Mouse (Mus musculus) liver, adult 2 months (tissue): ENCODE measurements around the gene Vasp. TPM values are rescaled to one million over a fixed set of nuclear protein-coding genes. Genes with fewer than 3 reads are reported as not detected.

Experiments
- DNase-seq: peaks from one replicate; pipeline ENCODE4 v3.0.0-alpha.2; 2011; ENCODE audit warnings: low read depth, low spot score; ENCODE audit errors: extremely low read depth
- H3K27ac ChIP-seq: fragments of 200-500 bp; replicated peaks from 2 replicates; pipeline ENCODE4 v1.5.1; 2012; ENCODE audit warnings: low read depth, mild to moderate bottlenecking, control low read depth, inconsistent platforms, low read length; ENCODE audit not compliant: insufficient read depth
- H3K27me3 ChIP-seq: fragments of 200-500 bp; 2 replicates; pipeline ENCODE4 v1.6.1; 2012; ENCODE audit warnings: mild to moderate bottlenecking, moderate library complexity, low read length, inconsistent platforms; ENCODE audit not compliant: control insufficient read depth, insufficient read depth
- H3K36me3 ChIP-seq: fragments of 200-500 bp; 2 replicates; pipeline ENCODE4 v1.6.1; 2012; ENCODE audit warnings: low read length, inconsistent platforms; ENCODE audit not compliant: control insufficient read depth, insufficient read depth
- H3K4me1 ChIP-seq: fragments of 200-500 bp; 2 replicates; pipeline ENCODE4 v1.6.1; 2011; ENCODE audit warnings: low read length; ENCODE audit not compliant: control insufficient read depth, insufficient read depth
- H3K4me3 ChIP-seq: fragments of 200-500 bp; 2 replicates; pipeline ENCODE4 v1.5.1; 2011; ENCODE audit warnings: low read depth, mild to moderate bottlenecking, control low read depth, low read length, moderate library complexity; ENCODE audit not compliant: insufficient read depth
- H3K79me2 ChIP-seq: fragments of 200-500 bp; 2 replicates; pipeline ENCODE4 v1.6.1; 2012; ENCODE audit warnings: inconsistent platforms, mild to moderate bottlenecking, low read length, moderate library complexity; ENCODE audit not compliant: control insufficient read depth, insufficient read depth
- H3K9ac ChIP-seq: fragments of 200-500 bp; 2 replicates; pipeline ENCODE4 v1.6.1; 2012; ENCODE audit warnings: low read depth, mild to moderate bottlenecking, control low read depth, inconsistent platforms, low read length
- CTCF ChIP-seq: fragments of 200-500 bp; IDR thresholded peaks from 2 replicates; pipeline ENCODE4 v1.5.1; 2011; ENCODE audit warnings: low read depth, low read length, control low read depth
- POLR2A ChIP-seq: fragments of 200-500 bp; IDR thresholded peaks from 2 replicates; pipeline ENCODE4 v1.6.1; 2011; ENCODE audit warnings: low read length, control low read depth; ENCODE audit not compliant: insufficient read depth; ENCODE audit errors: extremely low read depth
- WGBS: fragments of 180-500 bp; shearing (Covaris S2); methylation state at CpG from one replicate; pipeline ENCODE4 v1.1.7; 2018; 5-methylcytosine and 5-hydroxymethylcytosine counted together
- polyA plus RNA-seq: library from polyadenylated mRNA; depleted of rRNA; stranded (reverse); fragments of >200 nt; gene quantifications from 2 replicates; pipeline ENCODE4 v1.2.3, GENCODE M21; 2012; rRNA removed
- total RNA-seq: library from RNA; depleted of rRNA; stranded (reverse); fragments of >200 nt; gene quantifications from 2 replicates; pipeline ENCODE4 v1.2.3, GENCODE M21; 2014; rRNA removed

Gene Vasp
- 6.3 and 11.3 TPM in 2 replicates for total RNA-seq
- 24.2 and 37.1 TPM in 2 replicates for polyA plus RNA-seq

DNA sequence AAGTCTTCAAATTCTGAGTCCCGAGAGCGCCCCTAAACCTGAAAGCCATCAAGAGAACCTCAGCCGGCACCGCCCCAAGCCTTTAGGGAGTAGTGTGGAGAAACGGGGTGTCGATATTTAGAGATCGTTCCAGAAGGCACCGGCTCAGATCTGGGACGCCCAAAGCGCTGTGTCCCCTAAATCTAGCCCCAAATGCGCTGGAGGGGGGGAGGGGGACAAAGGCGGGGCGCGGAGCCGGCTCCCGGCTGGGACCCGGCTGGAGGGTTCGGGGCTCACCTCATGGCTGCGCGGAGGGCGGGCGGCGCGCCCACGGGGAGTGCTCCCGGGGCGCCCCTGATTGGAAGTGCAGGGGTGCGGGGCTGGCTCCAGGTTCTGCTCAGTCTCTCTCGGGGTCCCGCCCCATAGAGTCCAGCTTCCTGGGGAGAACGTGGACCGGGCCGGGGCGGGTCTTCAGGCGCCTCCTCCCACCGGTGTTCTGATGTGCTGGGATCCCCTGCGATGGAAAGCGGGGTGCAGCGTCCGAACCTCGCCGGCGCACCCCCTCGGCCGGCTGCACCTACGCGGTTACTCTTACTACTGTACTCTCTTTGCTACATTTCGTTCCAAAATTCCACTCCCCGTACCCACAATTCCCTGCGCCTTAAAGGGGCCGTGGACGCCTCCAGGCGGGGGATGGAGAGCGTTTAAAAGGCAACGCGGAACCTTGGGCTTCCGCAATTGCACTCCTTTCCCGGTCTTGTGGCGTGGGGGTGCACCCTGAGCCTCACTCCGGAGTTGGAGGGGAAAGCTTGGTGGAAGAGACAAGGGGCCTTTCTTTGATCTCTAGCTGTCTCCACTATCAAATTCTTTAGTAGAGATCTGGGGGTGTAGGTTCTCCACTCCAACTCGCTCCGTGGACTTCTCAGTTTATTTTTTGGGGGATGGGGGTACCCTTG is at the start of gene Vasp:
Vasp (minus strand) TSS at position 580 of the 935 bp plus-strand sequence.
- Histone ChIP-seq H3K4me1 (peaks cover 3% of the 10 kb centered on the region; the same call in 1 of the 2 replicates), H3K27ac (peak within 1 kb of the TSS; percentile 91), H3K36me3 (no peaks in the 10 kb centered on the region), H3K79me2 (peaks cover 19% of the 10 kb centered on the region), H3K9ac (peak within 1 kb of the TSS; percentile 86), H3K4me3 (peak within 1 kb of the TSS; percentile 96), H3K27me3 (no peaks in the 10 kb centered on the region)
- under 1% methylated on average over 58 of the region's 62 CpGs for WGBS
- TF ChIP-seq POLR2A (peak; percentile 73; the same call in 1 of the 2 replicates), CTCF (no peak)
- DNase-seq = peak; percentile 80

DNA sequence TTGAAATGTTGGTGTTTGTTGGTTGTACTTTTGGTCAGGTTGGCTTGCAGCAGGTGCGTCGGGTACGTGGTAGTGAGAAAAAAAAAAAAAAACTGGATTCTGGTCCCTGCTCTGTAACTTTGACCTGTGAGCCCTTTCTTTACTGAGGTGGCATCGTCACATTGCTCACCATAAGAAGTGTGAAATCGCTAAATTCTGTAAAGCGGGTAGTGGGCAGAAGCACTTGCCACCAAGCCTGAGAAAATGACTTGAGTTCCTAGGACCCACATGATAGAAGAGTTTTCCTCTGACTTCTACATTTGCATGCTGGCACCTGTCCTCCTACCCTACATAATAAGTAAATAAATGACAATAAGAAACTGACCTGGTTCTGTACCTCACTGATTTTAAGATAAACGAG is 49.0 kb upstream of the Vasp start:
- WGBS = 17% methylated on average over 7 of the region's 7 CpGs

DNA sequence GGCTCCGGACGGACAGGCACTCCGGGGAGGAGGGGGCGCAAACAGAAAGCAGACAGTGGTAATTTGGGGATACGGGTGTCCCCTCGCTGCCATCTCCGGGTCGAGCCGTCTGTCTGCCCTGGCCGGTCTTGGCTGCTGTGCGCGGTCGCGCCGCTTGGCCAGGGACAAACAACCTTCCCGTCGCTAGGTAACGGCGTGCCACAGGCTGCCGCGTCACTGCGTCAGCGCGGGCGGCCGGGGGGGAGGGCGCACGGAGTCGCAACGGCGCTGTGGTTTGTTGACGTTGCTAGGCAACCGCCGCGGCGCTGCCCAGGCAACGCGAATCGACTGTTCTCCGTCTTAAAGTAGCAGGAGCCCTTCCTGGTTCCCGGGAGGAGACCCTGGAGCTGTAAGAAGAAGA is 48.3 kb upstream of the Vasp start:
- H3K4me1 ChIP-seq = no peaks in the 10 kb centered on the region; the same call in 1 of the 2 replicates
- no peaks in the 10 kb centered on the region for H3K36me3 ChIP-seq
- H3K79me2 ChIP-seq = no peaks in the 10 kb centered on the region
- no peak overlapping the region for H3K27ac ChIP-seq
- H3K27me3 ChIP-seq = no peaks in the 10 kb centered on the region
- H3K9ac ChIP-seq = peak overlapping the region; percentile 54
- peak overlapping the region; percentile 52; the same call in 1 of the 2 replicates for H3K4me3 ChIP-seq
- peak; percentile 31 for TF ChIP-seq CTCF
- TF ChIP-seq POLR2A = no peak
- under 1% methylated on average over 41 of the region's 41 CpGs for WGBS
- peak; percentile 80 for DNase-seq

More for the DNA sequence above, 49.0 kb upstream of the Vasp start:
- no peaks in the 10 kb centered on the region for H3K79me2 ChIP-seq
- H3K27ac ChIP-seq = no peak overlapping the region
- H3K9ac ChIP-seq = no peak overlapping the region
- H3K27me3 ChIP-seq = no peaks in the 10 kb centered on the region
- H3K4me3 ChIP-seq = no peak overlapping the region
- no peak for TF ChIP-seq CTCF
- TF ChIP-seq POLR2A = no peak
- no peaks in the 10 kb centered on the region for H3K36me3 ChIP-seq
- DNase-seq = no peak
- H3K4me1 ChIP-seq = no peaks in the 10 kb centered on the region; the same call in 1 of the 2 replicates

DNA sequence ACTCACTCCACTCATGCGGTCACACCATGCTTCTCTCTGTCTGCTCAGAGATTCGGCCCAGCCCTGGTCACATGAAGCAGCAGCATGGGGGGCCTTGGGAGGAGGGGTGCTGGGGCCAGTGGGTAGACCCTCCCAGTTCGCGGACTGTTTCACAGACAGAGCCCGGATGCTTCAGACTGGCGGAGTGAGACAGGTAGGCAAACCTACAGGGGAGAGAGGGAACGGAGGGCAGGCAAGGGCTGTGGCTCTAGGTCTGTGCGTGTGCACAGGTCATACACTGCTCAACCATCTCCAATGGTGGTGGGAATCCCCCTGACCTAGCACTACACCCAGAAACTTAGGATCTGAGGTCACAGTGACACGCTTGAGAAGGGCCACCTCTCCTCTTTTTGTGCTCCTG is 47.8 kb upstream of the Vasp start:
- peak overlapping the region; percentile 52; the same call in 1 of the 2 replicates for H3K4me3 ChIP-seq
- H3K27ac ChIP-seq = no peak overlapping the region
- peak overlapping the region; percentile 54; the same call in 1 of the 2 replicates for H3K9ac ChIP-seq
- H3K4me1 ChIP-seq = no peaks in the 10 kb centered on the region; the same call in 1 of the 2 replicates
- no peaks in the 10 kb centered on the region for H3K36me3 ChIP-seq
- no peaks in the 10 kb centered on the region for H3K27me3 ChIP-seq
- no peaks in the 10 kb centered on the region for H3K79me2 ChIP-seq
- WGBS = 44% methylated on average over 9 of the region's 9 CpGs
- no peak for DNase-seq
- TF ChIP-seq POLR2A (no peak), CTCF (no peak)

DNA sequence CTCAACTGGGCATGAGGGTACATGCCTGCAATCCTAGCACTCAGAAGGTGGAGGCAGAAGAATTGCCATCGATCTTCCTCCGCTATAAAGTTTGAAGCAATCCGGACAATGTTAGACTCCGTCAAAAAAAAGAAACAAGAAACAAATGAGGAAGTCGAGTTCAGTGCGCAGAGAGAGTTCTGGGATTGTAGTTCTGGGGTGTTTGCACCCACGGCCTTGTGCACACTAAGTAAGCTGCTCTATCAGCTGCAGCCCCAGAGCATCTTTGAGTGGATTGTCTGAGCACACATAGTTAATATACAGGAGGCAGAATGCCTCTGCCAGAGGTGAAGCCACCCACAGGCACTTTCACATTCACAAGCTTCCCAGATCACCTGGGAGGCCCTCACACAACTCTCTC is 47.1 kb upstream of the Vasp start:
- no peaks in the 10 kb centered on the region for H3K27me3 ChIP-seq
- H3K4me3 ChIP-seq = no peak overlapping the region
- DNase-seq = no peak
- WGBS = 85% methylated on average over 7 of the region's 7 CpGs
- TF ChIP-seq POLR2A (no peak), CTCF (no peak)
- H3K9ac ChIP-seq = no peak overlapping the region
- H3K36me3 ChIP-seq = no peaks in the 10 kb centered on the region
- H3K4me1 ChIP-seq = no peaks in the 10 kb centered on the region; the same call in 1 of the 2 replicates
- H3K27ac ChIP-seq = no peak overlapping the region
- H3K79me2 ChIP-seq = no peaks in the 10 kb centered on the region
